Mouse (Mus musculus) lung, embryonic 16.5 days (tissue): ENCODE measurements at regions not wholly inside any gene's neighbourhood (a gene's known extent, or its start where the extent isn't known, plus 50 kb on each side); places are given as distances from the start of the nearest gene placed in this dataset.

Source experiments
- ATAC-seq: fragments of 200-750 bp; cut with Nextera tagmentation; 2 replicates; pipeline ENCODE4 v1.8.0; 2017; ENCODE audit warnings: low read depth, mild to moderate bottlenecking, moderate library complexity
- H3K27ac ChIP-seq: fragments of 300-500 bp; sonication (generic); 2 replicates; pipeline ENCODE4 v1.5.1; 2014; ENCODE audit warnings: mild to moderate bottlenecking, control low read depth, low read length
- H3K27me3 ChIP-seq: fragments of 300-500 bp; sonication (generic); 2 replicates; pipeline ENCODE4 v1.6.1; 2014; ENCODE audit warnings: low read depth, low read length, mixed read lengths; ENCODE audit not compliant: control insufficient read depth, insufficient read depth
- H3K36me3 ChIP-seq: fragments of 300-500 bp; sonication (generic); 2 replicates; pipeline ENCODE4 v1.6.1; 2014; ENCODE audit warnings: low read length; ENCODE audit not compliant: control insufficient read depth, insufficient read depth
- H3K4me1 ChIP-seq: fragments of 300-500 bp; sonication (generic); replicated peaks from 2 replicates; pipeline ENCODE4 v1.6.1; 2014; ENCODE audit warnings: low read length, mixed read lengths; ENCODE audit not compliant: control insufficient read depth, insufficient read depth
- H3K4me2 ChIP-seq: fragments of 300-500 bp; sonication (generic); 2 replicates; pipeline ENCODE4 v1.6.1; 2014; ENCODE audit warnings: low read depth, low read length, control low read depth
- H3K4me3 ChIP-seq: fragments of 300-500 bp; sonication (generic); 2 replicates; pipeline ENCODE4 v1.5.1; 2014; ENCODE audit warnings: mild to moderate bottlenecking, low read length, control low read depth
- H3K9ac ChIP-seq: fragments of 300-500 bp; sonication (generic); 2 replicates; pipeline ENCODE4 v1.6.1; 2014; ENCODE audit warnings: low read length, control low read depth
- H3K9me3 ChIP-seq: fragments of 300-500 bp; sonication (generic); 2 replicates; pipeline ENCODE4 v1.6.1; 2016; ENCODE audit warnings: low read length; ENCODE audit not compliant: control insufficient read depth
- WGBS: fragments of 180-500 bp; shearing (Covaris S2); extraction: QIAGEN DNeasy Blood & Tissue Kit; methylation state at CpG from one replicate; pipeline ENCODE4 v1.1.7; 2014; 5-methylcytosine and 5-hydroxymethylcytosine counted together

DNA sequence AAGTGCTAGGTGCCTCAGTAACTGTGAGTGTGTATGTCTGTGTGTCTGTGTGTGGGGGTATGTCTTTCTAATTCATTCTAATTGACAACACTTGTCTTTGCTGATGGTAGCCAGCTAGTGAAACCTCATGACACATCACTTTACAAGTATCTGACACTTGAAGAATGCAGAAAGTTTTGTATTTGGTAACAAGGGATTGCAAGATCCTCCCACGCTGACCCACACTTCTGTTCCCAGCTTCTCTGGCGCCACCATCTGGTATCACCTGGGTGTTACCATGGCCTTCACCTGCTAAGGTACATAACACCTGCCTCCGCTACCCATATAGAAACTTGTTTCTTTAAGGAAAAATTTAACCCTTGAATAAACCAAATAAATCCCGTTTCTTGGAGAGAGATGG, 95.8 kb upstream of the Serbp1 start:
- H3K9me3 ChIP-seq, result no peaks in the 10 kb centered on the region
- no peak overlapping the region for H3K27ac ChIP-seq
- ATAC-seq, result no peak
- H3K27me3 ChIP-seq, result no peaks in the 10 kb centered on the region
- H3K4me3 ChIP-seq, result no peak overlapping the region
- H3K36me3 ChIP-seq, result no peaks in the 10 kb centered on the region
- 32% methylated on average over 4 of the region's 4 CpGs for WGBS
- no peak overlapping the region for H3K4me2 ChIP-seq
- H3K4me1 ChIP-seq, result no peaks in the 10 kb centered on the region
- H3K9ac ChIP-seq, result no peak overlapping the region

DNA sequence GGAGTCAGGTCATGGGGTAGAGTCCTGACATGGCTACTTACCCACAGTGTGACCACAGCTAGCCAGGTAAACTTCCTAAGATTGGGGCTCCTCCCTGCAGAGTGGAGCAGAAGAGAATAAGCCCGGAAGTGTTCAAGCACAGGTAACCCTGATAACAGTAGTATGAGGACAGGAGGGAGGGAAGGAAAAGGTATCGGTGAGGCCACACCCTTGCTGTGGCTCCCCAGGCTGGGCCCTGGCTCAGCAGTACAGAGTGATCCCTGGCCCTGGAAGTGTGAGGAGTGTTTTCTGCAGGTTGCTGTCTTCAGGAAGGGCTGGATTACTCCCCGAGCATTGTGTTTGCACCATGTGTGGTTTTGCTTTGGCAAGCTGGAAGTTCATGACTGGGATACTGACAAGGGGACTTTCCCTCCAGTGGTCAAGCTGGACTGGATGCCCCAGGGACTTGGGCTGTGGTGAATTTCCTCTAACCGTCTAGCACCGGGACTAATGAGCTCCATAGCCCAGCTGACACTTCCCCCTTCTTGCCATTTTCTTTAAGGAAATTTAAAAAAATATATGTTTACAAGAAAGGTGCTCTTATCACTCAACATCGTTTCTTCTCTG, 97.2 kb upstream of the Serbp1 start:
- H3K4me2 ChIP-seq, result no peak overlapping the region
- H3K9ac ChIP-seq, result no peak overlapping the region
- H3K4me1 ChIP-seq, result no peaks in the 10 kb centered on the region
- H3K9me3 ChIP-seq, result no peaks in the 10 kb centered on the region
- 44% methylated on average over 6 of the region's 6 CpGs for WGBS
- no peak overlapping the region for H3K4me3 ChIP-seq
- no peaks in the 10 kb centered on the region for H3K27me3 ChIP-seq
- H3K27ac ChIP-seq, result no peak overlapping the region
- ATAC-seq, result no peak
- no peaks in the 10 kb centered on the region for H3K36me3 ChIP-seq

- no peak for ATAC-seq
- Histone ChIP-seq H3K9ac (no peak overlapping the region), H3K27ac (no peak overlapping the region), H3K9me3 (no peaks in the 10 kb centered on the region), H3K36me3 (no peaks in the 10 kb centered on the region), H3K27me3 (no peaks in the 10 kb centered on the region), H3K4me1 (no peaks in the 10 kb centered on the region), H3K4me2 (no peak overlapping the region), H3K4me3 (no peak overlapping the region)
- 68% methylated on average over 3 of the region's 3 CpGs for WGBS
Observed at GRCm38 (mm10) chr6:67139012-67139375, 99.0 kb upstream of the Serbp1 start.

- H3K4me3 ChIP-seq, result no peak overlapping the region
- no peak overlapping the region for H3K9ac ChIP-seq
- no peaks in the 10 kb centered on the region for H3K4me1 ChIP-seq
- WGBS, result 50% methylated on average over 13 of the region's 13 CpGs
- H3K27me3 ChIP-seq, result no peaks in the 10 kb centered on the region
- H3K4me2 ChIP-seq, result no peak overlapping the region
- no peaks in the 10 kb centered on the region for H3K9me3 ChIP-seq
- H3K27ac ChIP-seq, result no peak overlapping the region
- H3K36me3 ChIP-seq, result no peaks in the 10 kb centered on the region
- no peak for ATAC-seq
Observed at GRCm38 (mm10) chr6:67138302-67139011, 99.5 kb upstream of the Serbp1 start.

DNA sequence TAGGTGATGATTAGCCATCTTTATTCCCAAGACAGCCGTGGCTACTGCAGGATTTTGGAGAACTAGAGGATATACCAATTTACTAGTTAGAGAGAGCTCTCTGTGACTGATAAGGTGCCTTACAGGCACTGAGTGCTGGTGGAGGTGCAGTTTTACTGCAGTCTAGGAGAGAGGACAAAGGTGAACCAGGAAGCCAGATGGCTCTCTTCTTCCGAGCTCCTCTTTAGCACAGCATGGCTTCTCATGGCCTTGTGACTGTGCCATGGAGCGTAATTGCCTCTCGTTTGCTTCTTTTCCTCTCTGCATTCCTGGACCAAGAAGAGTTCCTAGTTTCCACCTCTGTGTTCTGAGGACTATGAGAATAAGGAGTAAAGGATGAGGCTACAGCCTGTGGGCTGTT, 100.2 kb upstream of the Gadd45a start:
- Histone ChIP-seq H3K27ac (no peak overlapping the region), H3K9ac (no peak overlapping the region), H3K4me1 (no peaks in the 10 kb centered on the region), H3K27me3 (no peaks in the 10 kb centered on the region), H3K4me2 (no peak overlapping the region), H3K4me3 (no peak overlapping the region), H3K9me3 (no peaks in the 10 kb centered on the region), H3K36me3 (no peaks in the 10 kb centered on the region)
- no peak for ATAC-seq
- 57% methylated on average over 4 of the region's 4 CpGs for WGBS

- 26% methylated on average over 1 of the region's 1 CpGs for WGBS
Observed at GRCm38 (mm10) chr6:67134915-67135314, 97.7 kb upstream of the Gadd45a start.

GRCm38 (mm10) chr6:67130540-67131301, 93.5 kb upstream of the Gadd45a start:
- peaks cover 9% of the 10 kb centered on the region for H3K4me1 ChIP-seq
- H3K4me3 ChIP-seq, result no peak overlapping the region
- 72% methylated on average over 11 of the region's 11 CpGs for WGBS
- no peaks in the 10 kb centered on the region; the same call in 1 of the 2 replicates for H3K9me3 ChIP-seq
- H3K36me3 ChIP-seq, result no peaks in the 10 kb centered on the region
- H3K27me3 ChIP-seq, result no peaks in the 10 kb centered on the region
- ATAC-seq, result no peak
- no peak overlapping the region for H3K4me2 ChIP-seq
- no peak overlapping the region for H3K9ac ChIP-seq
- H3K27ac ChIP-seq, result no peak overlapping the region

More at GRCm38 (mm10) chr6:67134915-67135314, 97.7 kb upstream of the Gadd45a start:
- Histone ChIP-seq H3K4me2 (no peak overlapping the region), H3K27me3 (no peaks in the 10 kb centered on the region), H3K9me3 (no peaks in the 10 kb centered on the region; the same call in 1 of the 2 replicates), H3K9ac (no peak overlapping the region), H3K27ac (no peak overlapping the region; the same call in 1 of the 2 replicates), H3K4me1 (no peaks in the 10 kb centered on the region), H3K36me3 (no peaks in the 10 kb centered on the region), H3K4me3 (no peak overlapping the region)
- ATAC-seq, result no peak

- Histone ChIP-seq H3K9ac (no peak overlapping the region), H3K36me3 (no peaks in the 10 kb centered on the region), H3K27ac (no peak overlapping the region), H3K4me2 (no peak overlapping the region), H3K4me3 (no peak overlapping the region), H3K4me1 (peaks cover 9% of the 10 kb centered on the region), H3K9me3 (no peaks in the 10 kb centered on the region; the same call in 1 of the 2 replicates), H3K27me3 (no peaks in the 10 kb centered on the region)
- ATAC-seq, result no peak
- 89% methylated on average over 10 of the region's 10 CpGs for WGBS
Observed at GRCm38 (mm10) chr6:67129626-67130025, 92.4 kb upstream of the Gadd45a start.
